Mouse (Mus musculus) thymus, postnatal 14 days (tissue): Measurements from ENCODE around the gene 4930402H24Rik.
"Not testable (repeated sequence)": the region's sequence is repeated elsewhere in the genome, so short reads cannot be mapped to it uniquely, and the experiment has no call there.

Source experiments
- DNase-seq: peaks from one replicate; pipeline ENCODE4 v3.0.0; 2021

The 4930402H24Rik gene

DNA sequence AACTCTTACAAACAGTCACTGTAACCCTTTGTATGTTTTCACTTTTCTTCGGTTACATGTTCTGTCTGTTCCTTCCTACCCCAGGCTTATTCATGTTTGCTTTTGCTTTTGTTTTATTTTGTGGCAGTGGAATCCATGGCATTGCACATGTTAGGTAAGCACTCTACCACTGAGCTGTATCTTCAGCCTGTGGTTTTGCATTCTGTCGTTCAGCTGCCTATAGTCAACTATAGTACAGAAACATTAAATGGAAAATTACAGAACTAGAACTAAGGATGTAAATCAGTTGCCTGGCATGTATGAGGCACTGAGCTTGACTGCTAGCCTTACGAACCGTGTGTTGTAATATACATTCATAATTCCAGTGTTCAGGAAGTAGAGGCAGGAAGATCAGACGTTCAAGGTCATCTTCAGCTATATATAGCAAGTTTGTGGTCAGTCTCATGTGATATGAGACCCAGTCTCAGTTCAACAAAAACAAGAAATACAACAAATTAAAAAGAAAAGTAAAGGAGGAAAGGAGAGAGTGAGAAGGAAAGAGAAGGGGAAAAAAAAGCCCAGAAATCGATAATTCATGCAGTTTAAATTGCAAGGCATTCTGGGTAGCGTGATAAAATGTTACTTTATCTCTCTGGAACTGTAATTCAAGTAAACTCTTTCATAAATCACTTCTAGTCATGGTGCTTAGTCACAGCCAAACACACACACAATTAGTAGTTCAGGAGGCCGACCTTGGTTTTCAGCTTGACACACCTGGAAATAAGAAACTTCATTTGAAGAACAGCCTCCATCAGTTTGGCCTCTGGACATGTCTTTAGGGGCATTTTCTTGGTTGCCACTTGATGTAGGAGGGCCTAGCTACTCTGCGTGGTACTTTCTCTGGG is 54.6 kb downstream of the 4930402H24Rik start:
- no peak for DNase-seq

DNA sequence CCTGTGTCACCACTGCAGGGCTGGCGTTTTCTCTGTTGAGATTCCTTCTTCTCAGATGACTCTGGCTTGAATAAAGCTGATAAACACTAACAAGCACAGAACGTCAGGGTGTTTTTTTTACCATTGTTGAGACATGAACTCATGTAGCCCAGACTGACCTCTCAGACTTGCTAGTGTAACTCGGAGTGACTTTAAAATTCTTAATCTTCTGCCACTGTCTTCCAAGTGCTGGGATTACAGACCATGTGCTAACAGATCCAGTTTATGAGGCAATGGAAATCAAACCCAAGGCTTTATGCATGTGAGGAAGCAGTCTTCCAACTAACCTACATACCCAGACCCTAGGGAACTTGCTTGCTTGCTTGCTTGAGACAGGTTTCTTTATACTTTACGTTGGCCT is 56.5 kb downstream of the 4930402H24Rik start:
- no peak for DNase-seq

- DNase-seq: no peak
Measured at GRCm38 (mm10) chr2:130848313-130848712, 57.9 kb downstream of the 4930402H24Rik start.

- DNase-seq: no peak
Measured at GRCm38 (mm10) chr2:130843623-130844022, 62.6 kb downstream of the 4930402H24Rik start.

GRCm38 (mm10) chr2:130840846-130841245 is 65.4 kb downstream of the 4930402H24Rik start:
- DNase-seq: no peak

DNA sequence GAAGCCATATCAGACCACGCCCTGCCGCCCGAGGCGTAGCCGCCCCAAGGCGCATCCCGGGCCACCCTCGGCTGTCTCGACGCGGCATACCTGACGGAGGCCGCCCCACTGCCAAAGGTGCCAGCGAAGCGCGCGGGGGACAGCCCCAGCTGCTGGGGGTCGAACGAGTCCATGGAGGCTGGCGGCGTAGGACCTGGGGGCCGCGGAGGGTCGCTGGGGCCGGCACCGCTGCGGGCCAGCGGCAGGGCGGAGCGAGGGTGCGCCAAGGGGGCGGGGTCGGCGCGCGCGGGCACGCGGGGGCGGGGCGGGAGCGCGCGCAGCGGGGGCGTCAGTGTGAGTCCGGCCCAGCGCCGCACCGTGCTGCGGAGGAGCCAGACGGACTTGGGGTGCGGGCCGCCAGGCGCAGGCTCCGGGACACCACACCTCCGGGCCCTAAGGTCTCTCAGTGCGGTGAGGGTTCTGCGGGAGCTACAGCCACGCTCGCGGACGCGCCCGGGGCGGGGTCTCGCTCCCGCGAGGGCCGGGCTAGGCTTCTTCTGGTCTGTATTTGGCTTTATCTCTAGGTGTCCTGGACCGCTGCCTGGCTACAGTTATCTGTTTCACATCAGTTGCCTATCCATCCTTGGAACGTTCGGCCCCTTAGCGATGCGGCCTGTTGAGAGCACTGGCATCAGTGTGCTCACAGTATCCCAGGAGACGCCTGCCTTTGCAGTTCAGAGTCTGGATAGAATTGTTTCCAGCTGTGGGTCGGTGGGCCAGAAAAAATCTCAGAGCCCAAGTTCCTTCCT is 66.1 kb downstream of the 4930402H24Rik start:
- DNase-seq: peak; percentile 76

- no peak for DNase-seq
Measured at GRCm38 (mm10) chr2:130839528-130839873, 66.7 kb downstream of the 4930402H24Rik start.

GRCm38 (mm10) chr2:130839084-130839483 is 67.1 kb downstream of the 4930402H24Rik start:
- peak; percentile 16 for DNase-seq

DNA sequence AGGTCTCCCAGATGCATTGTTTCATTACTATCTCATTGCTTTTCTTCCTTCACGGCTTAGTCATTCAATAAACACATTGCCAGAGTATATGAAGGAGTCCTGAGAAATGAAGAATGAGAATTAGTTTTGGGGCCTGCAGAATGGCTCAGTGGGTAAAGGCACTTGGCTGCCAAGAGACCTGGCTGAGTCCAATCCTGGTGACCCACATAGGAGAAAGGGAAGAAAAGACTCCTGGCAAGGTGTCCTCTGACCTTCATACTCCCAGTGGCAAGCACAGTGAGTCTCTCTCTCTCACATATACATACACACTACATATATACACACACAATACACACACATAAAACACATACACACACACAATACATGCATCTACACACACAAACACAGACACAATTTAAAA is 68.1 kb downstream of the 4930402H24Rik start:
- DNase-seq: no peak

GRCm38 (mm10) chr2:130833699-130834098 is 72.5 kb downstream of the 4930402H24Rik start:
- no peak for DNase-seq

DNA sequence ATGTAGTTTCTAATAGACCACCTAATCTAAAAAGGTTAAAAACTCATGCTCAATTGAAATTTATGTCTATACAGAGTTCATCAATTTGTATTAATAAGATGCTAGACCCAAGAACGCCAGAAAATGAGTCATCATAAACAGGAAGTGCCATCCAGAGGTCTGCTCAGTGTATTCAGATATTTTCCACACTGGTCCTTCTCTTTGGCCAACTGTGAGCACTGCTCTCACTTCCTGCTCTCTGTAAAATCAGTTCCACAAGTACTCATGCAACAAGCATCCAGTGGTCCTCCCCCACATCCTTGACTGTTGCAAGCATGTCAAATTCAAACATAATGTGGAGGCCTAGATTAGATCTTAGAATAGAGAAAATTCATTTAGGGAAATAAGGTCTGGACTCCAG is 73.6 kb downstream of the 4930402H24Rik start:
- DNase-seq: no peak

DNA sequence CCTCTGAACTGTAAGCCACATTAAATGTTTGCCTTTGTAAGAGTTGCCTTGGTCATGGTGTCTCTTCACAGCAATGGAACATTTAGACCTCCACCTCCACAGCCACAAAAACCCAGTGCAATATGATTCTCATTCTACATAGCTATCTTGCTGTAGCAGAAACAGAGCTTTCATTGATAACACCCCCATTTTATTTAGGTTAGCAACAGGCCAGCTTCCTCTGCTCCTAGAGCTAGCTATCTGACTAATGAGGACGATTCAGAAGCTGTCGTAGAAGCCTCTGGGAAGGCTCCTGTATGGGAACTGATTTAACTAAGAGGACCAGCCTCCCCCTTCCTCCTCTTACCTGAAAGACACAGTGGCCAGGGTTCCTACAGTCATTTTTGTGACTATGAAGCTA is 74.2 kb downstream of the 4930402H24Rik start:
- DNase-seq: no peak

DNA sequence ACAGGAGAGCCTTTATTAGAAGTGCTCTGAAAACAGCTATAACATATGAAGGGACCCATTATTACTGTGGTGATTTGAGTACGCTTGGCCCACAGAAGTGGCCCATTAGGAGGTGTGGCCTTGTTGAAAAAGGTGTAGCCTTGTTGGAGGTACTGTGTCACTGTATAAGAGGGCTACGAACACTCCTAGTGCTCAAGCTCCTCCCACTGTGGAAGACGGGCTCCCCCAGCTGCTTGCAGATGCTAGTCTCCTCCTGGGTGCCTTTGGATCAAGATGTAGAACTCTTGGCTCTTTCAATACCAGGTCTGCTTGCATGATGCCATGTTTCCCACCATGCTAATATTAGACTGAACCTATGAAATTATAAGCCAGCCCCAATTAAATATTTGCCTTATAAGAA is 76.0 kb downstream of the 4930402H24Rik start:
- DNase-seq: peak; percentile 20

DNA sequence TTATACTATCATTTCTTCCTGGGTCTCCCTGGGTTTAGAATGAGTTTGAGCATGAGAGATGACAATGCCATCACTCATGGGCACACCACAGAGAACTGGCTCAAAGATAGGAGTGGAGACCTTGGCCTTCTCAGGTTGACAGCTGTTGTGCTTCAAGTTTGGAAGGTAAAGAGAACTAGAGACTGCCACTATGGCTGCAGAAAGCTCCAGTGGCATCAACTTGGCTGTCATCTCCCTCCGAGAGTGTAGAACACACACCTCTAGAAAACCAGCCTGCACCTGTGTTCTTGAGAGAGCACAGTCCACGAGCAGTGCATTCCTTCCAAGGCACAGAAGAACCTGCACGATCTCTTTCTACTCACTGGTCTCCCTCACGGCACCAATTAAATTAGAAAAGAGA is 76.7 kb downstream of the 4930402H24Rik start:
- DNase-seq: no peak

GRCm38 (mm10) chr2:130828668-130829067 is 77.5 kb downstream of the 4930402H24Rik start:
- no peak for DNase-seq

- not testable (repeated sequence) for DNase-seq
Measured at GRCm38 (mm10) chr2:130828066-130828465, 78.1 kb downstream of the 4930402H24Rik start.

- DNase-seq: no peak
Measured at GRCm38 (mm10) chr2:130827410-130827809, 78.8 kb downstream of the 4930402H24Rik start.

GRCm38 (mm10) chr2:130818838-130819647 is 87.2 kb downstream of the 4930402H24Rik start:
- DNase-seq: no peak

DNA sequence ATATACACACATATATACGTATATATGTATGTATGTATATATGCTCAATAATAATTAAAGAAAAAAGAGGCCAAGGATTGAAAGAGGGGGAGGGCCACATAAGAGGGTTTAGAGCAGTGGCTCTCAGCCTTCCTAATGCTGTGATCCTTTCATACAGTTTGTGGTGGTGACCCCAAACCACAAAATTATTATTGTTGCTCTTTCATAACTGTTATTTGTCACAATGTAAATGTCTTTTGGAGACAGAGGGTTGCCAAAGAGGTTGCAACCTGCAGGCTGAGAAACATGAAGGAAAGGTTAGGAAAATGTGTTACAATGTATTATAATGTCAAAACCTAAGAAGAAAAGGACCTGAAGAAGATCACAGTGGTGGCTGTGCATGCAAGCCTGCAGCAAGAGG is 88.3 kb downstream of the 4930402H24Rik start:
- no peak for DNase-seq

DNA sequence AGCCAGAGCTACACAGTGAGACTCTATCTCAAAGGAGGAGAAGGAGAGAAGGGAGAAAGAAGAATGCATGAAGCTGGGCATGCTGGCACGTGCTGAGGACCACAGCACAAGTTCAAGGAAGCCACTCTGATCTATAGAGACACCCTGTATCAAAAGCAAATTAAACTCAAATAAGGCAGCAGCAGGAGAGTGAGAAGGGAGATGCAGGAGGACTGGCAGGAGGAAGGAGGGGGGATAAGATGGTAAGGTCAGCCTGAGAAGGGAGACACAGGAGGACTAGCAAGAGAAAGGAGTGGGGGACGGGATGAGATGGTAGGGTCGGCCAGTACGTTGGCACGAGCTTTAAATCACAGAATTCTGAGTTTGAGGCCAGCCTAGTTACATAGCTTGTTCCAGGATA is 90.0 kb downstream of the 4930402H24Rik start:
- DNase-seq: no peak

DNA sequence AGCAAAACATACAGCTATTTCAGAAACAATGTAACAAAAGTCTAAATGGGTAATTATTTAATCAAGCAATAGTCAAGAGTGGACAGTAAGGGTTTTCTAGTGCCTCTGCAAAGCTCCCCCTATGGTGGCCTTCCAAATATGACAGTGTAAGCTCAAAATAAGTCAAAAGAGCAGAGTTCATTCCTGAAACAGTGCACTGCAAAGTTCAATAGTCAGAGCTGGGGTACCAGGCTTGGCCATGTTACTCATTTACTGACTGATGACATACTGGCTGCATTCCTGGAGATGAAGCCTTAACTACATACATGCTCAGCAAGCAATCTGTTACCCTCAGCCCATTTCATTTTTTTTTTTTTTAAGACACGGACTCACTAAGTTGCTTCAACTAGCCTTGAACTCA is 91.7 kb downstream of the 4930402H24Rik start:
- no peak for DNase-seq

GRCm38 (mm10) chr2:130813729-130814128 is 92.5 kb downstream of the 4930402H24Rik start:
- no peak for DNase-seq

- DNase-seq: peak; percentile 7
Measured at GRCm38 (mm10) chr2:130812487-130812886, 93.7 kb downstream of the 4930402H24Rik start.
